Mouse (Mus musculus) right cerebral cortex, postnatal 10 days (tissue): ENCODE measurements around the gene Dlg2.

Source experiments
- DNase-seq, 2 experiments: peaks; one replicate each; pipeline ENCODE4 v3.0.0; 2021; ENCODE audit warnings: low spot score in 2 of 2

Dlg2 gene

GRCm38 (mm10) chr7:91896935-91897334 is 1420.5 kb downstream of the Dlg2 start:
- DNase-seq: no peak

GRCm38 (mm10) chr7:91897509-91897908 is 1421.0 kb downstream of the Dlg2 start:
- DNase-seq: no peak

DNA sequence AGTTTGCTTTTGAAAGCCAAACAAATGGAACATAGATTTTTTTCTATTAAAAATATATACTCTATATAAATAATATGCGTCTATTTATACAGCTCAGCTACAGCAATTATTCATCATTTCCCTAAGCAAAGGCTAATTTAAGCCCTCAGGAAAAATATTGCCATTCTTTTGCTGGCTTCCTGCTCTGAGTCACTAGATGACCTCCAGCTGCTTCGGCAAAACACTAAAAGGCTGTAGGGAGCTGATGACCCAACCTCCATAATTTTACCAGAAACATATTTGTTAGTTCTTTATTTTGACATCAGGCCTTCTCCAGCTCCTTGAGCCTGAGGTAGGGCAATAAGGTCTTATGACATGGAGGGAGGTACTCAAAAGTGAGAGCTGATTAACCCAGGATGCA is 1426.0 kb downstream of the Dlg2 start:
- no peak for DNase-seq

GRCm38 (mm10) chr7:91916809-91917208 is 1440.3 kb downstream of the Dlg2 start:
- no peak for DNase-seq

GRCm38 (mm10) chr7:91919099-91919498 is 1442.6 kb downstream of the Dlg2 start:
- peak in 1 of 2 experiments; percentile 43 for DNase-seq

GRCm38 (mm10) chr7:91919738-91920137 is 1443.3 kb downstream of the Dlg2 start:
- DNase-seq: no peak

GRCm38 (mm10) chr7:91934881-91935597 is 1458.6 kb downstream of the Dlg2 start:
- peak; percentile 61 to 74 for DNase-seq

GRCm38 (mm10) chr7:91936193-91936592 is 1459.7 kb downstream of the Dlg2 start:
- DNase-seq: no peak

DNA sequence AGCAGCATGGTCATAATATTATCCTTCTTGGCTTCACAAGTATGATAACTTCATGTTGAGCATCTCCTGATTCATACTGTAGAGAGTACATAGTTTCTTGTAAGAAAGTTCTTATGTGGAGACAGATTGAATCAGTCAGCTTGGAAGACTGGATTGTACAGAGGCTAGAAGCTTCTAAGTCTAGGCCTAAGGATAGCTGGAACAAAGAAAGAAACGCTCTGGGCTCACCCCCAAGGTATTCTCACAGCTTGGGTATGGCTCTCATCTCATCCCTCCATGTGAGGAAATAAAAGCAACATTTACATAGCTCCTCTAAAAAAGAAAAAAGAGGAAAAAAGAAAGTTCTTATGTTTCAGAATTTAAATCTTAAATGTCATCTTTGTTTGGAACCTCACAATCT is 1466.8 kb downstream of the Dlg2 start:
- no peak for DNase-seq

DNA sequence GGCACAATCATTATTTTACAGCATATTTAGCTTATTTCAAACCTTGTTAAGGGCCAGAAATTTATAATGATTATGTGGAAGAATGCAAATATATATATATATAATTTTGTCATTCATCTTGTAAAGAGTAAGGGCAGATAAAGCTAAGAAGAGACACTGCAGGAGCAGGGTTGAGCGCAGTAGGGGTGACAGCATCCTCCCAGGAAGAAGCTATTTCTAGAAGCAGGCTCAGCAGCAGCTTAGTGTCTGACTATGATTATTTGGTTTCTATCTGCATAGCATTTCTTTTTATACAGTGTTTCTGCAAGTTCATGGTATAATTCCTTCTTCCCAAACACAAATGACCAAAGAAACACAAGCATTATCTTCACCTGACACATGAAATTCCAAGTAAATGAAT is 1479.1 kb downstream of the Dlg2 start:
- no peak for DNase-seq

DNA sequence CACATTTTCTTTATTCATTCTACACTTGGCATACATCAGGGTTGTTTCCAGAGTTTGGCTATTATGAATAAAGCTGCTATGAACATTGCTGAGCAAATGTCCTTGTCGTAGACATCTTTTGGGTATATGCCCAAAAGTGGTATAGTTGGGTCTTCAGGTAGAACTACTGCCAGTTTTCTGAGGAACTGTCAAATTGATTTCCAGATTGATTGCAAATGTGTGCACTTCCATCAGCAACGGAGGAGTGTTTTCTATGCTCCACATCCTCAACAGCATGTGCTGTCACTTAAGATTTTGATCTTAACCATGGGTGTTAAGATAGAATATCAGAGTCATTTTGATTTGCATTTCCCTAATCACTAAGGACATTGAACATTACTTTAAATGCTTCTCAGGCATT is 1486.5 kb downstream of the Dlg2 start:
- no peak for DNase-seq

GRCm38 (mm10) chr7:91972970-91973369 is 1496.5 kb downstream of the Dlg2 start:
- no peak for DNase-seq

DNA sequence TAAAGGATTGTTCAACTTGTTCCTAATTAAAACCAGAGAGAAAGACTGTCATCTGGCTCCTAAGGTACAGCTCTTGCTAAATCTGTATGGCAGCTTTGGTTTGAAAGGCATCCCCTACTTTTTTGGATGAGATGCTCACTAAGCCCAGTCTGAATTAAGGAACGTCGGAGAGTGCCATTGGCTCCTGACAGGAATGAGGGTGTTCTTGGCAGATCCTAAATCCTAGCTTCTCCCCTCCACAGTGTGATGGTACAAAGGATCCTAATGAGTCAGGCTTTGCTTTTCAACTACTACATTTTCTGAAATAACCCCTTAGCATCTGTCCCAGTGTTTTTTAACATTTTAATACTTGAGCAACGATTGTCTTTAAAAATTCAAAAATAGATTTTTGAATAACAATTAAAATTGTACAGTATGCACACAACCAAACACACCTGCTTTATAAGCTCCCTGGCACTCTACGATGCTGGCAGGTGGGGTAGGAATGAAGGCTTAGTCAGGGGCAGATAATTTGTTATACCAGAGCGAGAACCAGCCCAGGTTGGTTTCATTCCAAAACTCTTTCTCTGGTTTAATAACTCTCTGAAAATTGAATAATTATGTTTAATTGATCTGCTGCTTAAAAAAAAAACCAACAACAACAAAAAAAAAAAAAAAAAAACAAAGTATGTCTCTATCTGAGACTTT is 1527.4 kb downstream of the Dlg2 start:
- DNase-seq: no peak

DNA sequence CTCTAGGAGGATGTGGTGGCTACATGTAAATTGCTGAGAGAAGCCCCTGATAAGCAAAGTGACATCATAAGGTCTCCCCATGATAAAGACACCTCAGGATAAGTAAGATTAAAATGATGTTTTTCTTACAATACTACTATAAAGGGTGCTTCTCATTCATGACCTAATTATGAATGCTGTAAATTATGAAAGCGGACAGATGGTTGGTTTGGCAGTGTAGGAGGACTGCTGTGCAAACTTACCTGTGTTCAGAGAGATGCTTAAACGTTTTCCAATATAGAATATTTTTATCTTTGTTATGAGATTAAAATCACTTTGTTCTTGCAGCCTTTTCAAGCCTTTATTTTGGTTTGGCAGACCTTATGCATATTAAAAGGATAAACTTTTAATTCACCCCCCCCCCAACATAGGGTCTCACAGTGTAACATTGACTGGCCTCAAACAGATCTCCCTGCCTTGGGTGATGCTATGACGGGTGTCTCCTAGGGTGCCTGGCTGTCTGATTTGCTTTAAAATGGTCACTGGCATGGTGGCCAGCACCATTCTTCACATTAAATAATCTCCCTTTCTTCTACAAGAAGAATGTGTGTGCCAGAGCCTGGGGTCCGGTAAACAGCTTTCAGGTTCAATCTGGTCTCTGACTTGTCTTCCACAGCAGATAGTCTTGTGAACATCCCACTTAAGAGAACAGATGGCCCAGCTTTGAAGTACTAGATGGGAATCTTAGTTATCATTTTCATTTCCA is 1529.4 kb downstream of the Dlg2 start:
- no peak for DNase-seq

DNA sequence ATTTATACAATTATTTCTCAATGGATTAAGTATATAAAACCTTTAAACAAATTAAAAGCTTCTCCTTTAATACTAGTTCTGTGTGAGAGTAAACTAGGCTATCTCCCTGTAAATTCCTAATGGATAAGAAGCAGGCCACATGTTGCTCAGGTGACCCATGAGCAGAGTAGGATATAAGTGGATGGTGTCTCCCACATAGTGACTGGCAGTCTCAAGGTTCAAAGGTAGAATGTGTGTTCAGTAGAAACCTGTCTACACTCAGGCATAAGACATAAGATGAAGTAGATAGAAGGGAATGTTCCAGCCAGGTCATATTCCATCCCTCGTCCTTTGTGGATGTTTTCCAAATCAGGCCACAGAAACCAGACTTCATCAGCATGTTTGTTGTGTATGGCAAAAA is 1532.2 kb downstream of the Dlg2 start:
- DNase-seq: no peak

- DNase-seq: no peak
These were observed 1548.5 kb downstream of the Dlg2 start for GRCm38 (mm10) chr7:92024928-92025327.

- no peak for DNase-seq
These were observed 1549.1 kb downstream of the Dlg2 start for GRCm38 (mm10) chr7:92025465-92026056.

- DNase-seq: peak; percentile 53 to 75
These were observed 1550.6 kb downstream of the Dlg2 start for GRCm38 (mm10) chr7:92027049-92027448.

DNA sequence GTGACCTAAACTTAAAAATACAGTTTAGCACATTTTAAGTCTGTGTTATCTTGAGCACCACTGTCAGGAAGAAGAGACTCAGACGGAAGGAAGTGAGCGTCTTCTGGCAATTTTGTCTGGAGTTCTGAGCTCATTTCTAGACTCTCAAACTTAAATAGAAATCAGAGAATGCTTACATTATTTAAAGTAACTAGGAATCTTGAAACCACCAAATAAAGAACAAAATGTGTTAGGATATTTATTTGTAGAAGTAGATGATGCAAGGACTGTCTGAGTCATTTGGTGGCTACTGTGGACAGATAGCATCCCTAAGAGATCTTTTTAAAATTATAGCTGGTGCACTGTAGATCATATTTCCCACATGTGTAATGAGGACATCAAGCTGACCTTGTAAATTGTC is 1557.8 kb downstream of the Dlg2 start:
- no peak for DNase-seq

GRCm38 (mm10) chr7:92040187-92040586 is 1563.7 kb downstream of the Dlg2 start:
- DNase-seq: no peak

DNA sequence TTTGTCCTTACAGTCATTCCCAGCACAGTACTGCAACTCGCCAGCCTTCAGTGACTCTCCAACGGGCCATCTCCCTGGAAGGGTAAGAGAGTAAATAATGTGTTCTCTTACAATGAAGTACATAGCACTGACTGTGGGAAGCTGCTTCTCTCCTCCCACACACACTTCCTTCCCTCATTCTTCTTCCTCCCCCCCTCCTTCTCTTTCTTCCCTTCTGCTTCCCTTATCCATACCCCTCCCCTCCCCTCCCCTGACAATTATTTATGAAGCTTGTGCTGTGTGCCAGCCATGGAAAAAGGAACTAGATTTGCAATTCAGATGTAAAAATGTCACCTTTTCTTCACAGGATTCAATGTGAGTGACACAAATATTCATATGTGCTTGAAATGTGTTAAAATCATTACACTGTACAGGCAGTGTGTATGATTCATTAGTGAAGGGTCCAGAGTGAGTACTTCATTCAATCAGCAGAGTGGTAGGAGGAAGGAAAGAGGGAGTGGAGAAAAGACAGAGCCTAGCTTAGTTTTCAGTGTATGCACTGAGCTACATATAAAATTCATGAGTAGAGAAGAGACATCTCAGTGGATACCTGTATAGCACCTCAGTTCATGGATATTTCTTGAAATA is 1564.4 kb downstream of the Dlg2 start:
- no peak for DNase-seq

DNA sequence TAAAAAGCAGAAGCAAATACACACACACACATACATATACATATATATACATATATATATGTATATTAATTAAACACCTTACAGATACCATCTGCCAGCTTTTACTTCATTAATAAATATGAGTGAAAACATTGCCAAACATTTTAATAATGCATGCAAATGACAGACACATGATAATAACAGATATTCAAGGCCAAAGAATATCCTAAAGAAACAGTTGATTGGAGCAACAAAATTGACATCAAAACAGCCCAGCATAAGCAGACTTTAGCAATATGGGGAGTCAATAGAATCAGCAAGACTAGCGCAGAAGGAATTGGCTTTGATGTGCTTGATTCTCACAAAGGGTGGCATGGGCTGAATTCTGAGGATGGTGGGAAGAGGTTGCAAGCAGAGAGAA is 1568.5 kb downstream of the Dlg2 start:
- no peak for DNase-seq
